Mouse (Mus musculus) spleen, postnatal 4 days (tissue): ENCODE data around the gene Nfatc3.

Source experiments
- DNase-seq, 2 experiments: peaks; one replicate each; pipeline ENCODE4 v3.0.0; 2022; ENCODE audit warnings: low spot score in 2 of 2

The Nfatc3 gene

DNA sequence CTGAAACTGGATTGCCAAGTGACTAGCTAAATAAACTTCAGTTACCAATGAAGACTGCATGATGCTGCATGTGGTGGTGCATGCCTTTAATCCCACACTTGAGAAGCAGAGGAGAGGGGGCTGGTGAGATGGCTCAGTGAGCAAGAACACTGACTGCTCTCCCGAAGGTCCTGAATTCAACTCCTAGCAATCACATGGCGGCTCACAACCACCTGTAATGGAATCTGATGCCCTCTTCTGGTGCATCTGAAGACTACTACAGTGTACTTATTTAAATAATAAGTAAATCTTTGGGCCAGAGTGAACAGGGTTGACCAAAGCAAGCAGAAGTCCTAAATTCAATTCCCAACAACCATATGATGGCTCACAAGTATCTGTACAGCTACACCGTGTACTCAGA, 64.8 kb downstream of the Nfatc3 start:
- no peak for DNase-seq

DNA sequence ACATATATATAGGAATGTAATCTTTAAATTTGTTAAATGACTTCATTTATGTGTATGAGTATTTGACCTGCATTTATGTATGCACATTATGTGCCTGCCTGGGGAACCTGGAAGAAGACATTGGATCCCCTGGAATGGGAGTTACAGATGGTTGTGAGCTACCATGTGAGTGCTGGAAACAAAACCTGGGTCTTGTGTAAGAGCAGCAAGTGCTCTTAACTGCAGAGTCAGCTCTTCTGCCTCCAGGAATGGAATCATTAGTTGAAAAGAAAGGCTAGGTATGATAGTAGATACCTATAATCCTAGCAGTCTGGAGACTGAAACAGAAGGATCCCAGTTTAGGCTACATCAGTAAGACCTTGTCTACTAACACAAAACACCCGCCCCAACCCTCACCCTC, 67.4 kb downstream of the Nfatc3 start:
- DNase-seq, result no peak

DNA sequence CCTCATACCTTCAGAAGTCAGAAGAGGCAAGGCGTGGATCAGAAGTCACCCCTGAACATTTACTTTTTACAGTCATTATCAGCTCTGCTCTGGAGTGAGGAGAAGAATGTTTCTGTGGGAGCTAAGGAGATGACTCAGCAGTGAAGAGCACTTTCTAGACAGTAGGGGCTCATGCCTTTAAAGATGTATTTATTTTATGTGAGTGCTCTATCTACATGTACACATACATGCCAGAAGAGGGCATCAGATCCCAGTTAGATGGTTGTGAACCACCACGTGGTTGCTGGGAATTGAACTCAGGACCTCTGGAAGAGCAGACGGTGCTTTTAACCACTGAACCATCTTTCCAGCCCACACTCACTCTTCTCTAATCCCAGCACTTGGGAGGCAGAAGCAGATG, 68.4 kb downstream of the Nfatc3 start:
- DNase-seq, result no peak

DNA sequence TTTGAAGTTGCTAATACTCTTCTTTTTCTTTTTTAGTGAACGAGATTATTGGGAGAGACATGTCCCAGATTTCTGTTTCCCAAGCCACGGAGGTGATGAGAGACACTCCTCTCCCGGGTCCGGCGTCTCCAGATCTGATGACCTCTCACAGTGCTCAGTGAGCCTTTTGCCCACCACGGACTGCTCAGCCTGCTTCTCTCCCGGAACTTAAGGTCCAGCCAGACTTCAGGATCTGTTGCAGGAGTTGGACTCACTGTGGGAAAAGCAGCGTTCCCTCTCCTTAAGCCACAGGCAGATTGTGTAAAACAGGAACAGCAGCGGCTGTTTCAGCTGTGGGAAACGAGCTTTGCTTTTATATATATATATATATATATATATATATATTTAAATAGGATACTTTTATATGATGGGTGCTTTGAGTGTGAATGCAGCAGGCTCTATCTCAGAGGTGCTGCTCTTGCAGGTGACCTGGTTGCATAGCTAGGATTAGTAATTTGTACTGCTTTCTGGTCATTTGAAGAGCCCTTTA, 69.3 kb downstream of the Nfatc3 start:
- peak; percentile 36 to 82 for DNase-seq

DNA sequence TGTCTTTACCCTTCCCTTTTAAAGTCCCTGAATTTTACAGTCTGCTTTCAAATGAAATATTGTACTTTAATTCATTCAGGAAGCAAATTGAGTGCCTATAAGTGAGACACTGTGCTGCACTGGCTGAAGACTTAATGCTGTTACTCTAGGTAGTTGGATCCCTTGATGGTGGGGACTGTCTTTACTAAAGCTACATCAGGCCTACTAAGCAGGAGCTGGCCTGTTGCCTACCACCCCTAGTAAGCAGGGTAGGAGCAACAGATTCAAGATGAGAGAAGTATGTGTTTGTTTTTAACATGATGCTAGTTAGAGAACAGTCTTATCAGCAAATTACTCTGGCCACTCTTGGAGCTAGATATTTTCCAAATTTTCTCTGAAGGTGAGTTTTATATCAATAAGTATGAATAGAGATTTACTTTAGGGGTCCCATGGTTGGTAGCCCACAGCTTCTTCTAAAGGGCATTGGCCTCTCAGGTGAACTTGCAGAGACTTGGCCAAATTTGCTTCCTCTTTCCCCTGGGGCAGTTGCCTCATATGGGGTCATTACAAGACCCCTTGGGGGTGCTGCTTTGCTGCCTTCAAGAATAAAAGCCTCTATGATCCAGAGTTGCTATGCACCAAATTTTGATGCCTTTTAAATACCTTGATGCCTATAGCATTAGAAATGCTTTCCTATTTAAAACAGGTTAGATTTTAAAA, 70.7 kb downstream of the Nfatc3 start:
- DNase-seq, result peak in 1 of 2 experiments; percentile 74

DNA sequence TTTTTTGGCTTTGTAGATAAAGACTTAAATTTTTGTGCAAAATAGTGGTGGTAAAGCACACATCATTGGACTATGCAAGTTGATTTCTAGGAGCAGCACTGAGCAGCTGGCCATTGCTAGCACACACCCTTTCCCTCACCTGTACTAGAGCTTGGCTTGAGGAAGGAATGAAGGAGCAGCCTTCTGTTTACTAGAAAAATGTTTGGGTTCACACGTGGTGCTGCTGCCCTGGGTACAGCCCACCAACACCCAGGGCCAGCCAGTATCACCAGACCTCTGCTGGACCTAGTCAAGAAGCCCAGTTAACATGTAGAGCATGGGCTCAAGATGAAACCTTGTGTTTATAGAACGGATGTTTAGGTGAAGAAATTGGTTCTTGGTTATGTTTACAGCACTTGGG, 71.4 kb downstream of the Nfatc3 start:
- peak in 1 of 2 experiments; percentile 75 for DNase-seq

DNA sequence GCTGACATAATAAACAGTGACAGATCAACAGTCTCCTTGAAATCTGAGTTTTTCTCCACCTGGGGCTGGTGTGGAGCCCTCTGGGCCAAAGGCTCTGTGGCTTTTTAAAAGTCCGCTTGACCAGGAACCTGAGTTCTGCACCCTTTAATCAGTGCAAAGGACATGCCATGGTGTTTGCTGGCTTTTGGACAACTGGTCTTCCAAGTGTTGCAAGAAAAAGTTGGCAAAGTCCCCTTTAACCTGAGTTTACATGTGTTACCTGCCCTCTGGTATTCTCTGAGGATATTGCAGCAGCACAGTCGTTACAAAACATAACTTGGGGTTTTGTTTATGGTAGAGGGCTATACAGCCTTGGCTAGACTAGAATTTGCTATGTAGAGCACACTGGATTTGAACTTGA, 71.9 kb downstream of the Nfatc3 start:
- no peak for DNase-seq

DNA sequence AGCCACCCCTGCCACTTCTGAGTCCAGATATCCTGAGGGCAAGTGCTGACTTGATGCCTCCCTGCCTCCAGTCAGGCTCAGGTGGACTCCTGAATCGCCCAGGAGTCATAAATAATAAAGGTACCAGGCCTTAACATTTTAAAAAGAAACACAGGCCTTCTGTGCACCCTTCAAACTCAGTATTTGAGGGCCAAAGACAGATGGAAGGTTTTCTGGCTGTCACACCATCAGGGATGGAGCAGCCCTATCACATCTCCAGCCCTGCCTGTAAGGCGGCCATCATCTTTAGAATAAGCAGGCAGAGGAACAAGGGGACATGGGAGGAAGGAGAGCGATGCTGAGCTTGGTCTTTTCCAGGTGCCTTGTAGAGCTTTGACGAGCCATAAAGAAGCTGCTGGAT, 72.4 kb downstream of the Nfatc3 start:
- no peak for DNase-seq

DNA sequence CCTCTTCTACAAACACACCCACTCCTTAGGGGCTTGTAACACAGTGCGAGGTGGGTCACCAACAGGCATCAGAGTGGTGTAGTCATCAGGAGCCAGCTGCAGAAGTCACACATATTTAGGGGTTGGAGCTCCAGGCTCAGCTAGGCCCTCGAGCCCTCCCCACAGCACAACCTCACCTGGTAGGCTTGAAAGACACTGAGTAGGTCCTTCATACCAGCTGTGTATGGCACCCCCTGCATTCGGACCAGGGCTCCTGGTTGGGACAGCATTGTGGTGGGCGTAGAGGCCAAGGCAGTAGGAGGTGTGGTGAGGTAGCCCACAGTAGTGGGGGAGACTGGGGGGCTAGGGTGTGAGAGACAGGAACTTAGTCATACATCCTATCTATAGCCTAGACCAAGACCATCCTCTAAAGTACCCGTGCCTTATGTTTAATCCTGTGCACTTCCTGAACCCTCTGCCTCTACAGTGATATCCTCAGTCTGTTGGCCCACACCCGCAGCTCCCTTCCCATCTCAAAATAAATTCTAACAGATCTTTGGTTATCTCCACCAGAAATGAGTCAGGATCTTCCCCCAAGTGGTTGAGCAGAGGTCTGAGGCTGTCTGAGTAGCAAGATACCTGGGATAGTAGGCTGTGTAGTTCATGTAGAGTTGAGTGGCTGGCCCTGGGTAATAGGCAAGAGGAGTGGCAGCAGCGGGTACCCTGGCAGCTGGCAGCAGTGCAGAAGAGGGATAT, 73.0 kb downstream of the Nfatc3 start:
- no peak for DNase-seq

DNA sequence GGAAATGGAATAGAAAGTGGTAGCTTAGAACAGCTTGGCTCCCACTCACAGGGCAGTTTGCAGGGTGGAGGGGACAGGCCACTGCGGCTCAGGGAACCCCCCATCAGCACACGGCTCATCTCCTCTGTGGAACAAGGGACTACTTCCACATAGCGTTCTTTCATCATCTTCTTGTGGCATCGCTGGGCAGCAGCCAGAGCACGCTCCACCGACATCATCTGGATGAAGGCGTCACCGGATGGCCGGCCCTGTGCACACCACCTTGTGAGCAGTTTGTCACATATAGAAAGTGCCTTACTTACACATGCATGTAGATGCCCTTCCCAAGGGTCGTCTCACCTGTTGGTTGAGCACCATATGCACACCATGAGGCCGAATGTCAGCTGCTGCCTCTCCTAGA, 73.7 kb downstream of the Nfatc3 start:
- no peak for DNase-seq

DNA sequence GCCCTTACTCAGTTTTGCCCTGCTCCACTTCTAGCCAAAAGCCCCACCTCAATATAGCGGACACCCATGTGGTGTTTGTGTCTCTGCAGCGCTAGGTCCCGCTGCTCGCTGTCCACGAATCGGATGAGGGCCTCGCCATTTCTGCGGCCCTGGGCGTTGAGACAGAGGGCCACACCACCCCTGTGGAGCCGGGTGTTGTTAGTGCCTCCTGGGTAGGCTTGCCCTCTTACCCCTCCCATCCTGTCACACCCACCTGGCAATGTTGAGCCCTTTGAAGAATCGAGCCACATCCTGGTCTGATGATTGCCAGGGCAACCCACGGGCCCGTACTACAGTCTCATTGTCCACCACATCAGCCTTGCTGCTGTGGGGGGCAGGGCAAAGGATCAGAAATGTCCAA, 74.9 kb downstream of the Nfatc3 start:
- DNase-seq, result peak in 1 of 2 experiments; percentile 63

DNA sequence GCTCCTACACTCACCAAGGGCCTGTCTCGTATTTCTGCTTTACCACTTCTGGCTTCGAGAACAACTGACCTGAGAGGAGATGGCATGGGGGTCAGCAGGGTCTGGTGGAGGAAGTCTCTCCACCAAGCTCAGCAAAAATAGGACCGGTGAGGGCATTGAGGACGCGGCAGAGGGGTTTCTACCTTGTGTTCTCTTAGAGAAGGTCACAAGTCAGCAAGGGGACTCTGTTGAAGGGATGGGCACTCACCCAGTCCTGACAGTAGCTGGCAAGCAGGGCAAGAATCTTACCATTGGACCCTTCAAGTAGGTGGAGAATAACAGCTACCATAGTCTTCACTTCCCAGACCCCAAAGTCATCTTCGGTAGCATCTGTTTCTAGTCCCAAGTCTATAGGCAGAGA, 75.3 kb downstream of the Nfatc3 start:
- no peak for DNase-seq

DNA sequence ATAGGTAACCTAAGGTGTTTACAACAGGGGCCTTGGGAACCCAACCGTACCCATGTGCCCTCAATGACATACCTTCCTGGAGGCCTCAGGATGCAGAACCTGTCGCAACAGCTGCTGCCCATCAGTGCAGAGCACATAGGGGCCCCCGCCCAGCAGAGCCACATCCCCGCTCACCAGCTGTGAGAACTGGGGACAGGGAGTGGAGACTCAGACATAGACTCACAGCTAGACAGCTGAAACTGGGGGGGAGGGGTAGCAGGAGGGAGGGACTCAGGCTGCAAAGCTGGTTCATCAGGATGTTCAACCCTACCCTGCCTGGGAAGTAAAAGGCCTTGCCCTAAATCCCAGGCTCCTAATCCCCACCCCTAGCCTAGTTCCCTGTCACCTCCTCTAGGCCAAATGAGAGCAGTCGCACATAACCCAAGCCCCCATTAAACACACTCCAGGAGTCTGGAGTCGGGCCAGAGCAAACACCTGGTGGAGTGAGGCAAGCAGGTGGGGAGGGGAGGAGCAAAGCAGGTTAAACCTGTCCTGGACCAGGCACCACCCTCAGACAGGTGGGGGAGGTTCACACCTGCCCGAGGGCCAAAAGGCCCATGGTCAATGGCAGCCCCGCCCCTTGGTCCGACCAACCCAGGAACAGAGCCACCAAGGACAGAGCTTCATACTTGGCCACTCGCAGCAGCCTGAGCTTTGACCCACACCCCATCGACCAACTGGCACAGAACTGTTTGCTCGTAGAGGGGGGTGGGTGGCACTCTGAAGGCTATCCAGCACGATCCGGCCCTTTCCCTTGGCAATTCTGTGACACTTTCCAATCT, 76.3 kb downstream of the Nfatc3 start:
- no peak for DNase-seq

DNA sequence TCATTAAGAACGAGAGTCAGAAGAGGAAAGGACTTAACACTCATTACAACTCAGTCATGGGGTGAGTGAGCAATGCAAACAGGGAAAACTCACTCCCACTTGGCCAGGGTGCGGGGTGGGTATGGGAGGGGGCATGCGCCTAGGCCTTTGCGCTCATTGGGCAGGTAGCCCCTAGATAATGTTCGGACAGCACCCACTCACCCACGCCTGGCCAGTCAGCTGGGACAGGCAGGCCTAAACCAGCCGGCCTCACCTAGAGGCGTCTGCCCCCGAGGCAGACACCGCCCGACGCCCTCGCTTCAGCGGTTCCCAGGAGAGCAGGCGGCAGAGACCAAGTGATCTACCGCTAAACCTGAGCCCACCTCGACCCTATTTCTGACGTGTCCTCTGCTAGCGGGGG, 77.0 kb downstream of the Nfatc3 start:
- no peak for DNase-seq

DNA sequence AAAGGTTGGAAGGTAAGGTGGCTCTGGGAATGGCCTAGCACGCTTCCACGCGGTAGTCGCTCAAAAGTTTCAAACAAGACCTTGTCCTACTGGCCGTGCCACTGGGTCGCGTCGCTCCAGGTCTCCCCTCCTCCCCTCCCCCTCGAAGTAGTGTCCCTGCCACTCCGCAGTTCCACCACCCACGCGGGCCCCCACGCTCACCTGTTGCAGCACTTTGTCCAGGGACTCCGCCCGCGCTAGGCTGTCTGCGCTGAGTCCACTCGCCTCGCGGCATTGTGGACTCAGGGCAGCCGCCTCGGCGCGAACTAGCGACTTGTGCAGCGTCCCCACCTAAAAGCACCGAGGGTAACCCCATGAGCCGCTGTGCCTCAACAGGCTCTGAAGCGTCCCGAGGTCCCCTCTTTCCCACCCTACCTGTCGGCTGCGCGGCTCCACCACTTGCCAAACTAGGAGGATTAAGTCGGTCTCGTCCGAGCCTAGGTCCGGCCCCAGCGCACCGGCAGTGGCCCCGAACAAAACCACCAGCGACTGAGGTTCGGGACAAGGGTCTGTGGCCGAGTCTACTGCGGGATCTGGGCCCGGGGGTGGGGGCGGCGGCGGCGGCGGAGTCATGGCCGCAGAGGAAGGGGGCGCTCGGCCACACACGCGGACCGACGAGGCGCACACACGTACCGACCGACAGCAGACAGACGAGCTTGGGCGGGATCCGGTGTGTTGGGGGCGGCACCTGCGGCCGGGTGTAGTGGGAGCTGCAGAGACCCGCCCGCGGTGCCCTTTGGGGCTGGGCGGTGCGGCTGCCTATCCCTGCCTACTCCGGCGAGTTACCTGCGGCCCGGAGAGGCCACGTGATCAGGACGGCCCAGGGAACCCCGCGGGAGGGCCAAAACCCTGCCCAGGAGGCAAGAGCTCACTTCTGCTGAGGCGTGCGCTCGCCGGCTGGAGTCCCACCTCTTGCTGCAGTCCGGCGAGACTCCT, 77.8 kb downstream of the Nfatc3 start, which contains the start of gene Esrp2:
Gene Esrp2, minus strand, starts transcription at position 819 of the 975 bp plus-strand sequence.
- DNase-seq, result peak in 1 of 2 experiments; percentile 73

DNA sequence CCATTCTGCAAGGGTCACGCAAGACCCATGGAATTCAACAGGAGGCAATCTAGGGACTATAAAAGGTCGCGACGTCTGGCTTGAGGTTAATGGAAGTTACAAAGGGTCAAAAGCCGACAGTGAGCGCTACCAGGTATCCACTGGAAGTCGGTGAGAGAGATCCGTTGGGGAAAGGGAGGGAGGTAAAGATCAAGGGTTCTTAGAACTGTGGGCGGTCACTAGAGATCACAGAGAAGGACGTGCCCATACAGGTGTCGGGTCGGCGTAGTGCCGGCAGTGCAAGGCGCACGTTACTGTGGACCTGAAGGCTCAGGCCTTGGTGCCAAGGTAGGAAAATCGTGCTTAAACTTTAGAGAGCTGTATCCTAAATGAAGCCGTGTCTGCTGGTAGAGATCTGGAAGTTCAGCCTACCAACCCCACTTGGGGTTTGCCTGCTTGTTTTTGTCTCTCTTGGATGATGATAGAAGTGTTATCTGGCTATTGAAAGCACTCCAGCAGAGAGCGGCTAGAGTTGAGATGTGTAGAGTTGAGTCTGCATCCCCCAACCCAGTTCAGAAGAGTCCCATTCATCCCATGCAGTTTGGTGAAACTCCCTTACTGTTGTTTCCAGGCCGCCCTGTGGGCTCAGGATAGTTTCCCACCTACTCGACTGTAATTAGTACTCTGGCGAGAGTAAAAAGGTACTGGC, 78.7 kb downstream of the Nfatc3 start:
- no peak for DNase-seq

DNA sequence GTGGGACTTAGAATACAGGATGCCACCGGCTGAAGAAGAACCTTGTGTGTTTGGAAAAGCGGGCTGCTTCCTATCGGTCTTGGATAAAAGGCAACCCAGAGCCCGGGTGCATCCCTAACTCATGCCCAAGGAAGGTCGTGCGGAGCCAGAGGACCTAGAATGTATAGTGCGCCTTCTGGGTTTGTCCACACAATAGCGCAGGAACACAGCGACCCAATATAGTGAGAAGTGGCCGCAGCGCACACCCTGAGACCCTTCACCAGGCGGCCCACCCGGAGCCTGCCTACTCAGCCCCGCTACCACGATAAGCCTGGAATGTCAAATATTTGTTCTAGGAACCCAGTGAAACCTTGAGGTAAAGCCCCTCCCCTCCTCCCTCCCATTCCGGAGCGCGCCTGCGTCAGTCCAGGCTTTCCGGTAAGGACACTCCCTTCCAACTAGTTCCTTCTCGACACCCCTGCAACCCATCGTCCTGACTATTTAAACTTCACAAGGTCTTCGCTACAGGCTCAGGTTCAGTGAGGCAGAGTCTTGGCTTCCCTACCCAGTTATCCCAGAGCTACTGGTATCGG, 79.4 kb downstream of the Nfatc3 start:
- peak in 1 of 2 experiments; percentile 63 for DNase-seq

DNA sequence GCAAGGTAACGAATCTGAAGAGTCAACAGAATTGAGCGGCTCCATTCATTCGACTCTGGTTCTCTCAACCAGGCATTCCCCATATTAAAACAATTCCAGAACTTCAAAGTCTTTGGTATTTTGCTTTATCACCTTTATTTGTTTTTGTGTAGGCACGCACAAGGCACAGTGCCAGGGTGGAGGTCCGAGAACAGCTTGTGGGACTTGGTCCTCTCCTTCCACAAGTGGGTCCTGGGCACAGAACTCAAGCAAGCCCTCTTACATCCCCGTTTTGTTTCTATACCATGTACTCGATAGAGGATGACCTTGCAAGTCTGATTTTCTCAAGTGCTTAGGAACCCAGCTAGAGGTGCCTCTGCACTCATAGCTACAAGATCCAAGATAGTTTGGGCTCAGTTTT, 80.0 kb downstream of the Nfatc3 start:
- DNase-seq, result no peak

DNA sequence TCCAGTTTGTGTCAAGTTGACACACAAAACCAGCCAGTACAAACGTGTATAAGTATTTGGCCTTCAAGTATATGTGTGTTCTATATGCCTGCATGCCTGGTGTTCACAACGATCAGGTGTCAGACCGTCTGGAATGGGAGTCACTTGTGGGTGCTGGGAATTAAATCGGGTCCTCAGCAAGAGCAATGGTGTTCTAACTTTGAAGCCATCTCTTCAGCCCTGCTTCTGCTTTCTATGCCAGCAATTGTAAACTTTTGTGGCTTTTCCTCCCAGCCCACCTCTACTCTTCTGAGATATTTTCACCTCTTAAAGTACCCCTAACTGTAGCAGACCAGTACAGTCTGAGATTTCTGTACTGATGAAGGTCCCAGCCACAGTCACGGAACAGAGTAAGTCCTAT, 81.6 kb downstream of the Nfatc3 start:
- DNase-seq, result no peak

DNA sequence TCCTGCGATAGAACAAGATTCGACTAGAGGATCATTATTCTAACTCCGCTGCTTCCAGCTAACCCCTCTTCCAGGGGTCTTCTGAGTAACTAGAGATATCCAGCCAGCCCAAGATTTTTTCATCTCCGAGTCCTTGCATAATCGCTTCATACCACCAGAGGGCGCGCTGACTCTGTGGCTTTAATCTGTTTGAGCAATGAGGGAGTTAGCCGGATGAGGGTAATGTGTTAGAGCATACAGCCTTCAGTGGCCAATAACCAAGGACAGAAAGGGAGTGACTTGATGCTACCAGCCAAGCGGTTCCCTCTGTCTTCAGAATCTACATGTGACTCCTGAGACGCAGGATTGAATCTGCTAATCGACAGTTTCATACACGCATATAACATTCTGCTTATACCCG, 82.1 kb downstream of the Nfatc3 start:
- peak; percentile 77 to 93 for DNase-seq
